Mouse (Mus musculus) A20 (cell line): ENCODE measurements at regions not wholly inside any gene's neighbourhood (a gene's known extent, or its start where the extent isn't known, plus 50 kb on each side); places are given as distances from the start of the nearest gene placed in this dataset.
A peak's percentile ranks its signal among the peaks of the same experiment; 100 is the strongest.
"Not testable (repeated sequence)": the region's sequence is repeated elsewhere in the genome, so short reads cannot be mapped to it uniquely, and the experiment has no call there.

Source experiments
- DNase-seq: peaks from one replicate; pipeline ENCODE4 v3.0.0-alpha.2; 2011; ENCODE audit warnings: low read depth, low spot score

DNA sequence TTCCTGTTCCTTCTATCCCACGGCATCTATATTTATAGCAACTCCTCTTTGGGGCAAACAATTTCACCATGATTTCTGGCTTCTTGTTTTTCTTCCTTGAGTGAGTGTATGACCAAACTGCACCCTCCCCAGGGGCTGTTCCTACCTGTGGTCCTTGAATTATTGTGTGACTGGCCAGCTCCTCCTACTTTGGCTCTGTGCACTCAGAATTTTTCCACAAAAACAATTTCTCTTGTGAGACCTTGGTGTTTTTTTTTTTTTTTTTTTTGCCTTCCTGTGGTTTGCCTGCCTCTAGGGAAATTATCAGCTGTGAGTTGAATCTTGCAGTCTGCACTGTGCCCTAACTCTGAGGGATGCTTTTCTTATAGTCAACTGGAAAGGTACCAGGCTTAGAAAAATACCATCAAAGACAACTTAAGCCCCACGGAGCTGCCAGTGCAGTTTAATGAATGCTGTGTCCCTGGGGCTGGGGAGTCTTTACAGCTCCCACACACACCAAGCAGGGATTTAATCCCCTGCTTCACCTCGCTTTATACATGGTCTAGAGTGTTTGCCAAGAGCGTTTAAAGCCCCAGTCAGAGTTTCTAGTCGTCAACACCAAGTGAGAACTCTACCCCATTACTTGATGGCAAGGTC lies 216.2 kb upstream of the Sesn3 start:
- no peak for DNase-seq

DNA sequence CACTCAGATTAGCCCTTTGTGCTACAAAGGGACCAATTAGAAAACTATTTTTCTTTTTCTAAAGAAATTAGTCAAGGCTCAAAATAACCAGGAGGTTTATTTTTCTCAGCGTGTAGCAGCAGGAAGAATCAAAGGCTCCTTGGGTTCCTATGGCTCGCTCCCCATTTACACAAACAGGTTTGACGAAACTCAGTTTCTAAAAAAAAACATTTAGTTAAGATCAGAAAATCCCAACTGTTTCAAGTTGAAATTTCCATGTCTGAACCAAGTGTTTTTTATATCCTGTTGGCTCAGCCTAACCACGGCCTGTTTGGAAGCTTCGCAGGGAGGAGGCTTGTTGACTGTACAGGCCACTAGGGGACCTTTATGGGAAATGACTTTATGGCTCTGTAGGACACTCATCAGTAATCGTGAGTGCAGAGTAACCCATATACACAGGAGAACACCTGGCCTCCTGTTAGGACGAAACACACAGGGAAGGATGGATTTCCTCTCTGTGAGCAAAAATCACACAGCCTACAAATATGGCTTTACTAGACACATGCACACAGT lies 215.6 kb upstream of the Sesn3 start:
- DNase-seq, result no peak

DNA sequence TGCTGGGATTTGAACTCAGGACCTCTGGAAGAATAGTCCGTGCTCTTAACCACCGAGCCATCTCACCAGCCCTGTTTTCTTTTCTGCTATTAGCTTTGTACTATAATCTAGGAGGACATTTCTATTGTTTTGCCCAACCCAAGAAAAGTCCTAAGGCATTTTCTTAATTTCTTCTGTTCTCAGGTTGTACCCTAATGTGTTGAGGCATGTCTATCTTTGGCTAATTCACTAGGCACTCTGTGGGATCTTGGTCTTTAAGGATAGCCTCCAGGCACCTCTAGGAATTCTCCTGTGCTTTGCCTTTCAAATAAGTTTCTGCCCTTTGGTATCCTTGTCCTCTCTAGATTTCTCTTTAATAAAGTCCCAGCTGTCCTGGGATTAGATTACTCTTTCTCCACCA lies 214.6 kb upstream of the Sesn3 start:
- no peak for DNase-seq

DNA sequence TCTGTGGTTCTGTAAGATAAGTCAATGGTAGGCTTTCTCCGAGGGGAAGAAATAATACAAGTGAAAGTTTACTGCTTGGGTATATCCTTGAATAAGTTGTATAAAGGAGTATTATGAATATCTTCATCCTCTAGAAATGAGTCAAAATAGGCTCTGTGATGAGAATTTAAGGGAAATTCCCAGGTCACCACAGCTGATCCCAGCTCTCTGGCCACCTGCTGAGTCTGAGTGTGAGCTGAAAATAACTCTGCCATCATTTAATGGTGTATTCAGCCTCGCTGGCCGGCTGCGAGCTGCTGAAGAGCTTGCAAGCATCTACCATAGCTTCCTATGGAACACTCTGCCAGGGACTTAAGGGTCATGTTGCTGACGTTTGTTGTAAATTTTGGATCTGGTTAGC lies 213.5 kb upstream of the Sesn3 start:
- no peak for DNase-seq

DNA sequence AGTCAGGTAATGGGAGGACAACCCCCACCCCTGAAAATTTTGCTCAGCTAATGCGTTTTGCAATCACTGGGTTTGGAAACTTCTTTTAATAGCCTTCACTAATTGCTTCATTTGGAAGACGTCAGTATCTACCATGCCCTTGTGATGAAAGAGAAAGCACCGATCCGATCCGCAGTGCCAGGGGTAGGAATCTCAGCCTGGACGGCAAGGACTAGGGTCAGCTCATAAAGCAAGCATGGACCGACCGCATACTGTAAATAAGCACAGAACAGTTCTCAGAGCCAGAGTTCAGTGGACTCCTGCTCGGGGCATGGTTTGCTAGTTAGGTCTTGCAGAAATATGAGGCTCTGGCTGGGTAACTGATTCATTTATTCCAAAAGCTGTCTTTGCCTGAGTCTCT lies 213.0 kb upstream of the Sesn3 start:
- no peak for DNase-seq

DNA sequence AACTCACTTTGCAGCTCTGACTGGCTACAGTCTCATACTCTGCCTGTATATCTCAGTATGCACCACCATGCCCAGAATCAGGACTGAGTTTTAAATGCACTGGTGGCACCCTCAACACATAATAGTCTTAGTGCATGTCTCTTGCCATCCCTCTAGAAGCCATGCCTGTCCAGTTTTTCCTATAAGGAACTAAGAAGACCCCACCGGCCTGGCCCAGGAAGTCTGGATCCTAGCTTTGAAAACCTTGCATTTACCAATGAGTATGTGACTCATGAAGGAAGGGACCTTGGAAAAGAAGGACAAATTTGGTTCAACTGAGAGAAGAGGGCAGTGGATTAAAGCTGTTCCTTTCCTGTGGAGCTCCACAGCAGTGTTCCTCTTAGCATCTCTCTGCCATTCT lies 212.2 kb upstream of the Sesn3 start:
- no peak for DNase-seq

DNA sequence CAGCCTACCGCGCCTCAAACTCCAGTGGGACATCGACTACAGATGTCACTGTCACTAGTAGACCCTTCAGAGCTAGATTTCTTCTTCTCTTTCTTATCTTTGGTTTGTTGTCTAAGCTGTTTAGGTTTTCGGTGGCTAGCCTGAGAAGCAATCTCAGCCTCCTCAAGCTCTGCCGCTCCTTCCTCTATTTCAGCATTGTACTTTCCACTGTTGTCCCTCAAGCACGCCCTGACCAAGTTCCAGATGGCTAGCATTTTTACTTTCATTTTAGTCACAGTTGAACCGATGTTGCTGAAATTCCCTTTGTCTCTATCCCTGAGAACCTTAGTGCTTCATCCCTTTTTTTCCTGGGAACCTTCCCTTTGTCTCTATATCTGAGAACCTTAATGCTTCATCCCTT lies 208.1 kb upstream of the Sesn3 start:
- DNase-seq, result not testable (repeated sequence)

DNA sequence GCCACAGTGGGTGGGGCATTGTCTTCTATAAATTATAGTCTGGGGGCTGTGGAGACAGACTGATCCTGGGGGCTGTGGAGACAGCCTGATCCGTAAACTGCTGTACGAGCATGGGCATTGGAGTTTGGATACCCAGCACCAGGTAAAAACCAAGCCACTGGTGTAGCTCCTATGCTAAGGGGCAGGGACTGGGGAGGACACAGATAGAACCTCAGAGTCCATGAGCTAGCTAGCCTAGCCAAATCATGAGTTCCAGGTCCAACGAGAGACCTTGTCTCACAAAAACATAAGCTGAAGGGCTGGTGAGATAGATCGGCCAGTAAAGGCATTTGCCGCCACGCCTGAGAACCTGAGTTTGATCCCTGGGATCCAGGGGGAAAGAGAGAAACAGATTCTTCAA lies 205.8 kb upstream of the Sesn3 start:
- DNase-seq, result no peak

DNA sequence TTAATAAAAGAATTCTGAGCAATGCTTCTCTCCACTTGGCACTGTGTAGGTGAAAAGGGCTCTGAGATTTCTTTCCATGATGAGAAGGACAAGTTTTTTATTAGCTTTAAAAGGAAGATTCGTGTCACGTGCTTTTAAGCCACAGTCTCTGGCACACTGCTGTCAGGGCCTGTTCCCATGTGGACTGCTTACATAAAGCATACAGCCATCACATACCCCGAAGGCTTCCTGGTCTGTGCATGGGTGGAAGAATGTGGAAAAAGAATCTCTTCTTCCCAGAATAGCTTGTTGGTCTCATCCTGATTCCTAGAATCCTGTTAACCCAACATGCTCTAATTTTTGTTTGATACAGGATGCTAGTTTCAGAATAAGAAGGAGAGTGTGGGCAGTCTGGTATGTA lies 205.1 kb upstream of the Sesn3 start:
- no peak for DNase-seq

DNA sequence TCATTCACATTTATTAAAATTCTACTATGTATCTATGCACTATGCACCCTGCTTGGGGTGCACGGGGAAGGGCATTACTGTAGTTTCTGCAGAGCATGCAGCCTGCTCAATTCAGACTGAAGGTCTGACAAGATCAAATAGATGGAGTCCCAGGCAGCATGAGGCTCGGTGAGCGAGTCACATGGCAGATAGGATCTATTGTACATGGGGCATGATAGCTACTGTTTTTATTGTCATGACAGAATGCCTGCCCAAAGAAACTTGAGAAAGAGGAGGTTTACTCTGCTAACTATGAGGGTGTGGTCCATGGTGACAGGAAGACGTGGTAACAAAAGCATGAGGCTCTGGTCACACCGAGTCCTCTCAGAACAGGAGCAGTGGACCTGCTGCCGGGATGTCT lies 203.1 kb upstream of the Sesn3 start:
- no peak for DNase-seq

DNA sequence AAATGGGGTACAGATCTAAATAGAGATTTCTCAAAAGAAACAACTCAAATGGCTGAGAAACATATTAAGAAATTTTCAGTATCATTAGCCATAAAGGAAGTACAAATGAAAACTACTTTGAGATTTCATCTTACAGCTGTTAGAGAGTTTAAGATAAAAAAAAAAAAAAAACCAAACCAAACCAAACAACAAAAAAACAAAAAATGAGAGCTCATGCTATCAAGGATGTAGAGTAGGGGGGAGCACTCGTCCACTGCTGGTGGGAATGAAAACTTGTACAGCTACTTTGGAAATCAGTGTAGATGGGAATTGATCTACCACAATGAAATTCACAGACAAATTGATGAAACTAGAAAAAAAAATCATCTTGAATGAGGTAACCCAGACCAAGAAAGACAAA lies 201.9 kb upstream of the Sesn3 start:
- DNase-seq, result no peak

DNA sequence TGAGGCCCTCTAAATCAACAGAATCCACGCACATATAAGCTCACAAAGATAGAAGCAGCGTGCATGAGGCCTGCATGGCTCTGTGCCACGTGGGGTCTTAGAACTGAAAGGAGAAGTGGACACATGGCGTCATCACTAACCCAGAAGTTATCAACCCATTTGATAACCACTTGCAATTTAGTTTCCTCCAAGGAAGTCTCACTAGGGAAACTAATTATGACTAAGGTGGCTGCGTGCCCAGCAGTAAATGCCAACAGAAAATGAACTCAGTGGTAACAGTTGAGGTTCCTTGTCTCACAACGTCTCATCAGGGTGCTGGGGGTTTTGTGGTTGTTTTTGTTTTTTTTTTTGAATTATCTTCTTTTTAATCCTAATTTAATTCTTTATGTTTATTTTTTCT lies 200.6 kb upstream of the Sesn3 start:
- DNase-seq, result peak; percentile 20

DNA sequence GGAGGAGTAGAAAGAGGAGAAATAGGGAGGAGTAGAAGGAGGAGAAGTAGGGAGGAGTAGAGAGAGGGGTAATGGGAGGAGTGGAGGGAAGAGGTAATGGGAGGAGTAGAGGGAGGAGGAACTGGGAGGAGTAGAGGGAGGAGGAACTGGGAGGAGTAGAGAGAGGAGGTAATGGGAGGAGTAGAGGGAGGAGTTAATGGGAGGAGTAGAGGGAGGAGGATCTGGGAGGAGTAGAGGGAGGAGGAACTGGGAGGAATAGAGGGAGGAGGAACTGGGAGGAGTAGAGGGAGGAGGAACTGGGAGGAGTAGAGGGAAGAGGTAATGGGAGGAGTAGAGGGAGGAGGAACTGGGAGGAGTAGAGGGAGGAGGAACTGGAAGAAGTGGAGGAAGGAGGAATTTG lies 200.0 kb upstream of the Sesn3 start:
- not testable (repeated sequence) for DNase-seq

DNA sequence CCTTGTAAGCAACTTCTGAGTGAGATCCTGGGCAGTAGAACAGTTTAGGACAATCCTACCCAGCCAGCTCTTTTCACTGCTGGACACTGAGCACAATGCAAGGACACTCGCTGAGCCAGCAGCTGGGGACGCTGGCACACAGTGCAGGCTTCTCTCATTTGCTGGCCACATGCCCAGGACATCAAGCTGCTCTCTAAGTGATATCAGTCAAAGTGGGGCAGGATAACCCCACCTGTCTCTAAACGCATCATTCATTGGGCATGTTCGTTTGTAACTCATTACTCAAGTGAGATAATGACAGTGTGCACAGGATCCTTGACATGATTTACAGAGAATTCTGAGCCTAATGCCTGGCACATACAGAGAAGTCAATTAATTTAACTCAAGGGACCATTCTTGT lies 199.4 kb upstream of the Sesn3 start:
- DNase-seq, result no peak

DNA sequence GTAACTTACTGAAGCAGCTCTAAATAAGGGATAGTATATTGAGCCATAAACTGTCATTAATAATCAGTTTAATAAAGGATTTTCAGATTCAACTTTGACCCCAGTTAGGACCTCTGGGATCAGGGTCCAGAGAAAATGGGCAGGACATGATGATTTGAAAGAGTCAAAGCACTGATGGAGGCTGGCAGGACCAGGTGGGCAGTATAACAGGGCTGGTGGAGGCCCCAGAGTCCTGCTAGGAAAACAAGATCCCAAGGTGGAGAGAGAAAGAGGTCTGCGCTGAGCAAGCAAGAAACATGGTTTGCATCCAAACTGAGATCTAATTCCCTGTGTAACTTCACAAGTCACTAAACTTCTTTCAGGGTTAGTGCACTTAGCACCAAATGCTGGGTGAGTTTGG lies 199.0 kb upstream of the Sesn3 start:
- DNase-seq, result no peak

DNA sequence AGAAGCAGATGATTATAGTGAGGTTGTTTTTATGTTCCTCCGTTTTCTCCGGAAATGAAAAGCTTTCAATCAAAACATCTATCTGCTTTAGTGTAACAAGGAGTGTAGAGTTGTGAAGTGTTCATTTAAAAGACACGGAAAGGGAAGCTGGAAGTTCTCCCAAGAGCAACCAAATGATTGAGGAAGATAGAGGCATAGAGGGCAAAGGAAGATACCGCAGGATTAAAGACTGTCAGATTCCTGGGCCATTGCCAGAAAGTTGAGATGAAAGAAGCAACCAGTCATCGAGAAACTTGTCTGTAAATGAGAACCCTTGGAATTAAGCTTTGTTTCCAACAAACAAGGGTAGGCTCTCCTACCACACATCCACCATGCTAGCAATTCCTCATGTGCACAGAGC lies 198.1 kb upstream of the Sesn3 start:
- DNase-seq, result no peak

DNA sequence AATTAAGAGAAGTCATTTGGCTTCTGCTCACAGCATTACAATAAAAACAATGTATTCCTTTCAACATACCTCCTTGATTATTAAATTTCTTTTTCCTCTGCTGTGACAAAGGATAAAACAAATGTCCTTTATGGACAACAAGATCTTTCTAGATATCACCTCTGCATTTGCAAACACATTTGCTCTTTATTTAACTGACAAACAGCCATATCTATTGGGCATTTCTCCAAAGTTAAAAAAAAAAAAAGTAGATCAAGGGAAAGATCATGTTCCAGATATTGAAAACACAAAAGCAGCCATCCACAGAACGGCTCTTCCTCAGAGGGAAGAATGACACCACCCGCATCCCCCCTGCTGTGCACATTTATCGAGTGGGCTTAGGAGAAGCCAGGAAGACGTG lies 193.7 kb upstream of the Sesn3 start:
- DNase-seq, result no peak

DNA sequence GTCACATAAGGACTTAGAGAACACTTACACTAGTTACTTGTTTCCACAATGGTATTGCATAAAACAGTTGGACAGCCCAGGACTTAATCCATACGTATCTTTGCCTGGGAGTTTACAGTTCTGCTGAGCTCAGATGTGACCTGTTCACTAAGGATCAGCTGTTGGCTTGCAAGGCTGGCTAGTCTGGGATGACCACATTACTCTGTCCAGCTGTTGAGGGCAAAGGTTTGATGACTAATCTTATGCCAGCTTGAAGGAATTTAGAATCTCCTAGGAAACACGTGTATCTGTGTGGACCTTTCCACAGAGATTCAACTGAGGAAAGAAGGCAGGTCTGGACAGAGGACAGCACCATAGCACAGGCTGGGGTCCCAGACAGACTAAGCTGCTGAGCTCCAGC lies 188.7 kb upstream of the Sesn3 start:
- DNase-seq, result no peak

DNA sequence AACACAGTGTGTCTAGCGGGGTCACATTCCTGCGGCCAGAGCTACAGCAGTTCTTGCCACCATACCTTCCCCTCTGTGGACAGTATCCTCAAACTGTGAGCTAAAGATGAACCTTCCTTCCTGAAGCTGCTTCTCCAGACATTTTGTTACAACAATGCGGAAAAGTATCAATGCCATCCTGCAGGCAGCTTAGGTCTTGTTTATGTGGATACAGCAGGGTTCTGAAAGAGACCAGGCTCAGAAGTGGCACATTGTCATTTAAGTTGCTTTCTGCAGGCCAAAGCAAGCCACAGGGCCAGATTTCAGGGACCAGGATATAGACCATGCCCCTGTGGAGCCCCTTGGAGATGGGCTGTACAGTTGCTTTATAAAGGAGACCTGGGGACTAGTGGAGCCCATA lies 188.3 kb upstream of the Sesn3 start:
- no peak for DNase-seq

DNA sequence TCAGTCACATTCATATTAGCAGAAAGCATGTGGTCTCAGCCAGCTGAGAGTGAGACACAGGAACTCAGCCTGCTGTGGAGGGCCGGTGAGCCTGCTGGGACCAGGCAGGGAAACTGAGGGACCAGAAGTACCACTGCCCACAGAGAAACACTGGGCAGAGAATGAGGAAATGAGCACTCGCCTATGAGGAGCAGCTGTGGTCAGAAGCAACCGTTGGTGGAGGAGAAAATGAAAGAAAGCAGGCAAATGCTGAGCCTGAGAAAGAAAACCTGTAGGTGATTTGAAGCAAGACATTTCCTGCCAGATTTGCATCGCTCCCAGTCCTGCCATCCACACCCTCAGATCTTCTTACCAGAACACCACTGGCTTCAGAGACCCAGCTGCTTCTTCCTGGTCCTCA lies 187.0 kb upstream of the Sesn3 start:
- DNase-seq, result peak; percentile 87

DNA sequence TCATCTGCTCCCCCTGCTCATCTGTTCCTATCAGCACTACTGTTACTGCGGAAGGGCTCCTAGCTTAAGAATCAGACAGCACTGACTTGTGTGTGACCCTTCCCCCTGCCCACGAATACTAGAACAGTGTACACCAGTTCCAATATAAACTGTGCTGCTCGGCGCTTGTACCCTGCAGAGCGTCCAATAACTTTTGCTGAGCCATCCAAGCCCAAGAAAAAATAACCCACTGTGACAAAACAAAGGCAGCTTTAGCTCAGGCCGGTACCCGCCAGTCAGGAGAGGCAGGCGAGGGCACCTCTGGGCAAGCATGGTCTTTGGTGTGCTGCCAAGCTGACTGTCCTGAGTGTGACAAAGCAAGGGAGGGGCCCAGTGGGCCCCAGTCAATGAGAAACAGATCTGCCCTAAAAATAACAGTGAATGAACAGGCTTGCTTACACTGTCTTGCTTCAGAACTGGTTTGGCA lies 185.0 kb upstream of the Sesn3 start:
- DNase-seq, result peak; percentile 58

DNA sequence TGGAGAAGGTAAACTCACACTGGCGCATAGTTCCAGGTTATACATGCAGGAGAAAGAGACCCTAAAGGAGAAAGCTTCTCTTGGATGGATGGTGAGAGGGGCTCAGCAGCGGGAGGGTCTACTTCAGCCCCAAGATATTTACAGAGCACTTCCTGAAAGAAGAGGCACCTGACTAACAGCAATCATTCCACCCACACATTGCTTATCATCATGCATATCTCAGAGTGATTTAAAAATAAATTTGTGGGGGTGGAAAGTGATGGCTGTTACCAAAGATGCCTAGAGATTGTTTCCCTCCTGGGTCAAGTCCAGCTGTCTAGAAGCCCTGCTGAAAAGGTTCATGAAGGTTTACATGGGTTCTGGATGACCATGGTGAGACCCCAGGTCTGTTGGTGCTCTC lies 184.4 kb upstream of the Sesn3 start:
- DNase-seq, result peak; percentile 47

DNA sequence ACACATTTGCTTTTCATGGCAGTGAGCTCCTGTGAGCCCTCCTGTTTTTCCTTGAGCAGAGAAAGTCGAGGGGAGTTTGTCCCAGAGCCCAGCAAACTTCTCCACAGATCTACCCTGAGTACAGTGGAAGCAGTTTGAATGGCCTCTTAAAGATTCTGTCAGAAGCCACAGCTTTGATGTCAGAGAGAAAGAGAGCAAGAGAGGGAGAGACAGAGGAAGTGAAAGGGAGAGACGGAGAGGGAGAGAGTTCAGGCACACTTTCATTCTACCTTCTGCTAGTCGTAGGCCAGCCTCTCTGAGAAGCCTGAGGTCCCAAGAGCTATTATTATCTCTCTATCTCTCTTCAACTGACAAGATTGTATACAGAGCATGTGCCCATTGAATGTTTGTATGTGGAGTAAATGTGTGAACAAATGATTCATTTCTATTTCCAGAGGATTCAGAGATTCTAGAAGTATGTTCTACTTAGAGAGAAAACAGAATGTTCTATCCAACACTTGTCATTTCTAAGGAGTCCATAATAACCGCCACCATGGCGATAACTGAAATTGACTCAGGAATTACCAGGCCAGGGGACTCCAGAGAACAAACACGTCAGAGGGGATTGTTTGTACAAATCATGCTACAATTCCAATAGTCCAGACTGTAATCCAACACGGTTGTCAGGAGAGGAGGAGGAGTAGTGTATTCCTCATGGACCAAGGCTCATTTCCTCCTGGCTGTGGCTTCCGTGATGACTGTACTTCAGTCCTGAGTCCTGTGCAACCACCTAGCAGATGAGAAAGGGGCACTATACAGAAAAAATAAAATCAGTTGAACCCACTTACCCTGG lies 183.6 kb upstream of the Sesn3 start:
- DNase-seq, result peak; percentile 73
